Mouse (Mus musculus) embryonic stem cell, embryonic (primary cell): ENCODE measurements at regions not wholly inside any gene's neighbourhood (a gene's known extent, or its start where the extent isn't known, plus 50 kb on each side); places are given as distances from the start of the nearest gene placed in this dataset.

Experiments
- CTCF ChIA-PET, 4 experiments: fragments of 300-600 bp in 2 of 4; fragments of 350-600 bp in 2 of 4; sonication (Branson Sonifier 250); formaldehyde crosslinking; loops; one replicate each; lab custom pipeline; 2022; ENCODE audit warnings: inconsistent platforms in 2 of 4; lab: Charles Lee
- POLR2A ChIA-PET, 4 experiments: fragments of 300-600 bp in 2 of 4; fragments of 350-600 bp in 2 of 4; sonication (Branson Sonifier 250); formaldehyde crosslinking; loops; one replicate each; lab custom pipeline; 2022; ENCODE audit warnings: antibody characterized with exemption in 4 of 4, inconsistent platforms in 1 of 4; lab: Charles Lee

GRCm38 (mm10) chr2:128370821-128371220 lies 220.2 kb upstream of the Spdye4c start:
- CTCF ChIA-PET = interaction anchor here in 1 of 4 experiments (1.1 kb wide), 1 partner anchor 178 kb away, joined by 3 read pairs; no protein-coding TSS in a partner anchor

GRCm38 (mm10) chr2:128372204-128372603 lies 218.8 kb upstream of the Spdye4c start:
- ChIA-PET POLR2A (interaction anchor here in 3 of 4 experiments (0.6 to 1.8 kb wide), 4 partner anchors 15 to 330 kb away, joined by 3 to 4 read pairs (median 4); no protein-coding TSS in a partner anchor), CTCF (interaction anchor here in 1 of 4 experiments (0.6 to 1.0 kb wide), 2 partner anchors 40 to 129 kb away, joined by 3 to 4 read pairs; no protein-coding TSS in a partner anchor)

More at GRCm38 (mm10) chr2:128370821-128371220, 220.2 kb upstream of the Spdye4c start:
- POLR2A ChIA-PET = interaction anchor here in 1 of 4 experiments (0.6 kb wide), 1 partner anchor 456 kb away, joined by 3 read pairs; no protein-coding TSS in a partner anchor

- POLR2A ChIA-PET = interaction anchor here in 3 of 4 experiments (0.5 to 1.8 kb wide), 18 partner anchors 10 to 734 kb away, joined by 3 to 10 read pairs (median 4); partner anchors contain the start of gene Bcl2l11 (in 2 of the 3)
- CTCF ChIA-PET = interaction anchor here (0.6 to 1.2 kb wide), 12 partner anchors 13 to 904 kb away, joined by 3 to 8 read pairs (median 4); no protein-coding TSS in a partner anchor
These were observed 217.4 kb upstream of the Spdye4c start for GRCm38 (mm10) chr2:128373363-128374252.

GRCm38 (mm10) chr2:128374253-128374566 lies 216.8 kb upstream of the Spdye4c start:
- POLR2A ChIA-PET = interaction anchor here in 3 of 4 experiments (0.6 to 1.8 kb wide), 8 partner anchors 9 to 299 kb away, joined by 3 to 10 read pairs (median 4); partner anchors contain the start of gene Bcl2l11 (in 1 of the 3)

GRCm38 (mm10) chr2:128374926-128375325 lies 216.1 kb upstream of the Spdye4c start:
- CTCF ChIA-PET = no interaction called here
- POLR2A ChIA-PET = interaction anchor here in 1 of 4 experiments (1.0 to 1.1 kb wide), 2 partner anchors 8 to 198 kb away, joined by 3 to 4 read pairs; no protein-coding TSS in a partner anchor

More at GRCm38 (mm10) chr2:128374253-128374566, 216.8 kb upstream of the Spdye4c start:
- CTCF ChIA-PET = interaction anchor here in 2 of 4 experiments (0.6 to 1.2 kb wide), 4 partner anchors 191 to 903 kb away, joined by 3 to 8 read pairs (median 5); no protein-coding TSS in a partner anchor

GRCm38 (mm10) chr2:128375827-128376226 lies 215.2 kb upstream of the Spdye4c start:
- CTCF ChIA-PET = no interaction called here
- POLR2A ChIA-PET = no interaction called here

- POLR2A ChIA-PET = no interaction called here
- CTCF ChIA-PET = no interaction called here
These were observed 213.8 kb upstream of the Spdye4c start for GRCm38 (mm10) chr2:128377176-128377575.

- POLR2A ChIA-PET = no interaction called here
- CTCF ChIA-PET = no interaction called here
These were observed 213.3 kb upstream of the Spdye4c start for GRCm38 (mm10) chr2:128377680-128378079.

- ChIA-PET POLR2A (no interaction called here), CTCF (no interaction called here)
These were observed 212.6 kb upstream of the Spdye4c start for GRCm38 (mm10) chr2:128378456-128378855.

GRCm38 (mm10) chr2:128379151-128379550 lies 211.9 kb upstream of the Spdye4c start:
- ChIA-PET CTCF (no interaction called here), POLR2A (interaction anchor here in 1 of 4 experiments (0.7 kb wide), 1 partner anchor 21 kb away, joined by 3 read pairs; no protein-coding TSS in a partner anchor)

GRCm38 (mm10) chr2:128379554-128379953 lies 211.5 kb upstream of the Spdye4c start:
- ChIA-PET POLR2A (interaction anchor here in 1 of 4 experiments (0.7 kb wide), 1 partner anchor 20 kb away, joined by 3 read pairs; no protein-coding TSS in a partner anchor), CTCF (no interaction called here)

GRCm38 (mm10) chr2:128380581-128380980 lies 210.4 kb upstream of the Spdye4c start:
- CTCF ChIA-PET = interaction anchor here in 1 of 4 experiments (1.1 kb wide), 1 partner anchor 42 kb away, joined by 3 read pairs; no protein-coding TSS in a partner anchor
- POLR2A ChIA-PET = no interaction called here

GRCm38 (mm10) chr2:128381684-128382205 lies 209.3 kb upstream of the Spdye4c start:
- ChIA-PET CTCF (interaction anchor here in 2 of 4 experiments (0.6 to 1.1 kb wide), 2 partner anchors 31 to 41 kb away, joined by 3 read pairs; no protein-coding TSS in a partner anchor), POLR2A (no interaction called here)

GRCm38 (mm10) chr2:128382473-128382872 lies 208.5 kb upstream of the Spdye4c start:
- POLR2A ChIA-PET = interaction anchor here in 1 of 4 experiments (1.2 to 1.5 kb wide), 2 partner anchors 8 to 20 kb away, joined by 3 to 4 read pairs; no protein-coding TSS in a partner anchor
- CTCF ChIA-PET = no interaction called here

- CTCF ChIA-PET = interaction anchor here in 2 of 4 experiments (0.5 to 0.8 kb wide), 2 partner anchors 363 to 539 kb away, joined by 3 read pairs; no protein-coding TSS in a partner anchor
- POLR2A ChIA-PET = interaction anchor here in 2 of 4 experiments (0.7 to 1.4 kb wide), 3 partner anchors 9 to 43 kb away, joined by 3 read pairs; no protein-coding TSS in a partner anchor
These were observed 206.4 kb upstream of the Spdye4c start for GRCm38 (mm10) chr2:128384612-128385011.

- CTCF ChIA-PET = interaction anchor here in 3 of 4 experiments (0.5 to 0.7 kb wide), 4 partner anchors 14 to 704 kb away, joined by 3 to 10 read pairs (median 4); no protein-coding TSS in a partner anchor
- POLR2A ChIA-PET = interaction anchor here in 2 of 4 experiments (0.6 to 1.1 kb wide), 3 partner anchors 100 to 309 kb away, joined by 3 to 5 read pairs (median 4); no protein-coding TSS in a partner anchor
These were observed 204.0 kb upstream of the Spdye4c start for GRCm38 (mm10) chr2:128386846-128387621.

- ChIA-PET CTCF (interaction anchor here in 1 of 4 experiments (0.5 kb wide), 1 partner anchor 15 kb away, joined by 8 read pairs; no protein-coding TSS in a partner anchor), POLR2A (no interaction called here)
These were observed 203.0 kb upstream of the Spdye4c start for GRCm38 (mm10) chr2:128387851-128388471.
